Mouse (Mus musculus) MN1 (cell line): ENCODE measurements around the gene Tmem145.
A peak's percentile ranks its signal among the peaks of the same experiment; 100 is the strongest.
"Not testable (repeated sequence)": the region's sequence is repeated elsewhere in the genome, so short reads cannot be mapped to it uniquely, and the experiment has no call there.

Experiments
- DNase-seq: peaks from one replicate; pipeline ENCODE4 v3.0.0-alpha.2; 2016; ENCODE audit warnings: low spot score

Tmem145 gene

GRCm38 (mm10) chr7:25323219-25323618 is 17.3 kb downstream of the Tmem145 start:
- DNase-seq: no peak

- not testable (repeated sequence) for DNase-seq
Measured at GRCm38 (mm10) chr7:25325431-25325830, 19.5 kb downstream of the Tmem145 start.

- DNase-seq: no peak
Measured at GRCm38 (mm10) chr7:25326233-25326632, 20.3 kb downstream of the Tmem145 start.

- DNase-seq: peak; percentile 76
Measured at GRCm38 (mm10) chr7:25333596-25334307, 27.8 kb downstream of the Tmem145 start.

- DNase-seq: peak; percentile 64
Measured at GRCm38 (mm10) chr7:25334472-25334871, 28.6 kb downstream of the Tmem145 start.

GRCm38 (mm10) chr7:25339329-25339728 is 33.4 kb downstream of the Tmem145 start:
- DNase-seq: no peak

- no peak for DNase-seq
Measured at GRCm38 (mm10) chr7:25341000-25341784, 35.3 kb downstream of the Tmem145 start.

GRCm38 (mm10) chr7:25348861-25349260 is 43.0 kb downstream of the Tmem145 start:
- DNase-seq: no peak

GRCm38 (mm10) chr7:25358721-25359206 is 52.9 kb downstream of the Tmem145 start:
- DNase-seq: no peak

- DNase-seq: no peak
Measured at GRCm38 (mm10) chr7:25363151-25363550, 57.2 kb downstream of the Tmem145 start.

- no peak for DNase-seq
Measured at GRCm38 (mm10) chr7:25363632-25364031, 57.7 kb downstream of the Tmem145 start.
